Comparison of ENCODE assay signal across 20 mouse cellular contexts in genomic region chr1:34033478-34033877, GRCm38 (mm10).
DNase-seq lines count a peak whose midpoint lies in the region; ATAC-seq and TF ChIP-seq lines count a peak whose summit lies in the region.
"Had no signal": no experiment of that assay in that cellular context is flagged by ENCODE, and none has a peak within 500 bp of the region (broad histone marks: within the 10 kb centered on the region; RNA-seq: fewer than 3 reads in every experiment).

No protein-coding gene starts in this region.

- no peak overlapping the region for H3K4me3 ChIP-seq in gastrocnemius, adult 2 months
- no peak overlapping the region for H3K4me3 ChIP-seq in kidney, embryonic 15.5 days (replicated peaks)
- H3K4me3 ChIP-seq in midbrain, embryonic 11.5 days (ENCODE audit: low read depth, low read length): no peak overlapping the region
- no peak overlapping the region for H3K4me3 ChIP-seq in midbrain, embryonic 16.5 days (ENCODE audit: low read depth, low read length)
- H3K4me3 ChIP-seq in forebrain, postnatal 0 days (ENCODE audit: low read depth, low read length): no peak overlapping the region
- H3K4me3 ChIP-seq: embryonic facial prominence, embryonic 10.5 days; embryonic facial prominence, embryonic 12.5 days; forebrain, embryonic 13.5 days; forebrain, embryonic 15.5 days had no signal

- no peak for DNase-seq in gastrocnemius, adult 2 months
- DNase-seq in gastrocnemius, adult 8-10 months (ENCODE audit: low spot score in 2 of 2): no peak
- no peak for DNase-seq in kidney, adult 11 months
- peak; percentile 47 for DNase-seq in midbrain, embryonic 11.5 days (ENCODE audit: low spot score, missing footprints)
- no peak for DNase-seq in forebrain, postnatal 0 days
- DNase-seq: adrenal gland, adult 8-10 months; adrenal gland, postnatal 14 days; adrenal gland, postnatal 36 days; B cell, adult 2 months; cerebellum, adult 11-12 months; cerebellum, postnatal 10 days had no signal

- H3K9me3 ChIP-seq in kidney, embryonic 15.5 days (replicated peaks): no peaks in the 10 kb centered on the region
- no peaks in the 10 kb centered on the region for H3K9me3 ChIP-seq in midbrain, embryonic 11.5 days (ENCODE audit: control insufficient read depth, low read length)
- H3K9me3 ChIP-seq in midbrain, embryonic 16.5 days (replicated peaks; ENCODE audit: control insufficient read depth, low read length, poor library complexity, severe bottlenecking): no peaks in the 10 kb centered on the region
- H3K9me3 ChIP-seq in forebrain, postnatal 0 days (ENCODE audit: low read length): no peaks in the 10 kb centered on the region
- H3K9me3 ChIP-seq: embryonic facial prominence, embryonic 10.5 days; embryonic facial prominence, embryonic 12.5 days; forebrain, embryonic 13.5 days; forebrain, embryonic 15.5 days; G1E had no signal

- no peak; the same call in 1 of the 2 replicates for ATAC-seq in kidney, embryonic 15.5 days (replicated peaks; ENCODE audit: low FRiP score)
- ATAC-seq in midbrain, embryonic 11.5 days (ENCODE audit: low FRiP score): no peak
- ATAC-seq in midbrain, embryonic 16.5 days: no peak
- no peak for ATAC-seq in forebrain, postnatal 0 days
- ATAC-seq: CD4-positive, CD25-positive, alpha-beta regulatory T cell, adult 4 months; forebrain, embryonic 13.5 days; forebrain, embryonic 15.5 days had no signal

- H3K36me3 ChIP-seq in kidney, embryonic 15.5 days: no peaks in the 10 kb centered on the region
- no peaks in the 10 kb centered on the region for H3K36me3 ChIP-seq in midbrain, embryonic 11.5 days (ENCODE audit: control insufficient read depth, insufficient read depth, low read length)
- no peaks in the 10 kb centered on the region for H3K36me3 ChIP-seq in midbrain, embryonic 16.5 days (ENCODE audit: control insufficient read depth, insufficient read depth, low read length)
- peaks cover 5% of the 10 kb centered on the region; the same call in 1 of the 2 replicates for H3K36me3 ChIP-seq in forebrain, postnatal 0 days (ENCODE audit: insufficient read depth)
- H3K36me3 ChIP-seq: embryonic facial prominence, embryonic 10.5 days; embryonic facial prominence, embryonic 12.5 days; forebrain, embryonic 15.5 days; G1E had no signal

- H3K27ac ChIP-seq in gastrocnemius, adult 2 months: peak overlapping the region; percentile 83
- 0 out of 2 replicates have a peak overlapping the region, but pooled peaks have one; percentile 33 for H3K27ac ChIP-seq in kidney, embryonic 15.5 days
- H3K27ac ChIP-seq in midbrain, embryonic 11.5 days (ENCODE audit: low read depth, low read length): no peak overlapping the region
- no peak overlapping the region for H3K27ac ChIP-seq in midbrain, embryonic 16.5 days (ENCODE audit: low read length)
- H3K27ac ChIP-seq in forebrain, postnatal 0 days (ENCODE audit: low read depth, low read length): no peak overlapping the region
- H3K27ac ChIP-seq: embryonic facial prominence, embryonic 10.5 days; embryonic facial prominence, embryonic 12.5 days; forebrain, embryonic 13.5 days; forebrain, embryonic 15.5 days had no signal

- H3K4me2 ChIP-seq in kidney, embryonic 15.5 days: no peak overlapping the region
- H3K4me2 ChIP-seq in midbrain, embryonic 11.5 days: no peak overlapping the region
- H3K4me2 ChIP-seq in midbrain, embryonic 16.5 days (ENCODE audit: low read length): no peak overlapping the region
- no peak overlapping the region for H3K4me2 ChIP-seq in forebrain, postnatal 0 days (ENCODE audit: low read depth)
- H3K4me2 ChIP-seq: embryonic facial prominence, embryonic 12.5 days; forebrain, embryonic 13.5 days; forebrain, embryonic 15.5 days had no signal

- H3K27me3 ChIP-seq in kidney, embryonic 15.5 days: no peaks in the 10 kb centered on the region
- no peaks in the 10 kb centered on the region for H3K27me3 ChIP-seq in midbrain, embryonic 11.5 days (ENCODE audit: control insufficient read depth, insufficient read depth, low read length)
- H3K27me3 ChIP-seq in midbrain, embryonic 16.5 days (ENCODE audit: control insufficient read depth, insufficient read depth, low read depth, low read length): no peaks in the 10 kb centered on the region
- H3K27me3 ChIP-seq in forebrain, postnatal 0 days (ENCODE audit: insufficient read depth, low read length): no peaks in the 10 kb centered on the region
- H3K27me3 ChIP-seq: CH12.LX; embryonic facial prominence, embryonic 12.5 days; forebrain, embryonic 13.5 days; forebrain, embryonic 15.5 days had no signal

- no peak overlapping the region for H3K9ac ChIP-seq in kidney, embryonic 15.5 days
- H3K9ac ChIP-seq in midbrain, embryonic 11.5 days (ENCODE audit: low read length): no peak overlapping the region
- H3K9ac ChIP-seq in midbrain, embryonic 16.5 days (ENCODE audit: low read depth, low read length): no peak overlapping the region
- H3K9ac ChIP-seq in forebrain, postnatal 0 days: no peak overlapping the region
- H3K9ac ChIP-seq: embryonic facial prominence, embryonic 12.5 days; forebrain, embryonic 13.5 days; forebrain, embryonic 15.5 days had no signal

- H3K4me1 ChIP-seq in kidney, embryonic 15.5 days: peaks cover 44% of the 10 kb centered on the region
- no peaks in the 10 kb centered on the region for H3K4me1 ChIP-seq in midbrain, embryonic 11.5 days (ENCODE audit: control insufficient read depth, insufficient read depth, low read length)
- no peaks in the 10 kb centered on the region for H3K4me1 ChIP-seq in midbrain, embryonic 16.5 days (ENCODE audit: control insufficient read depth, insufficient read depth, low read length)
- no peaks in the 10 kb centered on the region for H3K4me1 ChIP-seq in forebrain, postnatal 0 days (ENCODE audit: insufficient read depth)
- H3K4me1 ChIP-seq: forebrain, embryonic 13.5 days; forebrain, embryonic 15.5 days had no signal

- intact Hi-C loops in gastrocnemius, adult 2 months (cut with DNase I): loop anchor here (2.0 kb wide), 1 partner anchor 15 kb away; no protein-coding TSS in a partner anchor

- TF ChIP-seq CTCF in gastrocnemius, adult 2 months (IDR thresholded peaks at IDR 0.05): no peak
- no peak for TF ChIP-seq CTCF in forebrain, postnatal 0 days (IDR thresholded peaks at IDR 0.05; ENCODE audit: low read depth)

- 58% methylated on average over 1 of the region's 1 CpGs for WGBS in kidney, embryonic 15.5 days
- WGBS in midbrain, embryonic 11.5 days: 98% methylated on average over 1 of the region's 1 CpGs
- WGBS in midbrain, embryonic 16.5 days: 97% methylated on average over 1 of the region's 1 CpGs
- WGBS in forebrain, postnatal 0 days: 100% methylated on average over 1 of the region's 1 CpGs

Comparison
In these comparisons a context has a peak if more than half of its experiments do, and no peak if none do; other contexts are left out.
1. H3K27ac ChIP-seq: peak in gastrocnemius, adult 2 months (single experiment) and kidney, embryonic 15.5 days (single experiment); none in midbrain, embryonic 11.5 days (single experiment), midbrain, embryonic 16.5 days (single experiment) and forebrain, postnatal 0 days (single experiment).